Mouse (Mus musculus) midbrain, embryonic 16.5 days (tissue): ENCODE measurements around the gene Pbxip1. TPM values are rescaled to one million over a fixed set of nuclear protein-coding genes. Genes with fewer than 3 reads are reported as not detected.

ENCODE experiments used
- ATAC-seq: fragments of 200-750 bp; cut with Nextera tagmentation; 2 replicates; pipeline ENCODE4 v1.8.0; 2017; ENCODE audit warnings: moderate TSS enrichment
- H3K27ac ChIP-seq: fragments of 300-500 bp; sonication (generic); 2 replicates; pipeline ENCODE4 v1.5.1; 2014; ENCODE audit warnings: mild to moderate bottlenecking, low read length, mixed read lengths
- H3K27me3 ChIP-seq: fragments of 300-500 bp; sonication (generic); 2 replicates; pipeline ENCODE4 v1.6.1; 2014; ENCODE audit warnings: low read depth, low read length, mixed read lengths; ENCODE audit not compliant: control insufficient read depth, insufficient read depth
- H3K36me3 ChIP-seq: fragments of 300-500 bp; sonication (generic); 2 replicates; pipeline ENCODE4 v1.6.1; 2014; ENCODE audit warnings: mild to moderate bottlenecking, low read length, moderate library complexity, mixed read lengths; ENCODE audit not compliant: control insufficient read depth, insufficient read depth
- H3K4me1 ChIP-seq: fragments of 300-500 bp; sonication (generic); 2 replicates; pipeline ENCODE4 v1.6.1; 2014; ENCODE audit warnings: mild to moderate bottlenecking, low read length, mixed read lengths; ENCODE audit not compliant: control insufficient read depth, insufficient read depth
- H3K4me2 ChIP-seq: fragments of 300-500 bp; sonication (generic); 2 replicates; pipeline ENCODE4 v1.6.1; 2014; ENCODE audit warnings: mild to moderate bottlenecking, low read length, mixed read lengths
- H3K4me3 ChIP-seq: fragments of 300-500 bp; sonication (generic); 2 replicates; pipeline ENCODE4 v1.5.1; 2014; ENCODE audit warnings: low read depth, mild to moderate bottlenecking, low read length, moderate library complexity, mixed read lengths
- H3K9ac ChIP-seq: fragments of 300-500 bp; sonication (generic); 2 replicates; pipeline ENCODE4 v1.6.1; 2014; ENCODE audit warnings: low read depth, low read length, mixed read lengths
- H3K9me3 ChIP-seq: fragments of 300-500 bp; sonication (generic); replicated peaks from 2 replicates; pipeline ENCODE4 v1.6.1; 2014; ENCODE audit warnings: mild to moderate bottlenecking, low read length, mixed read lengths; ENCODE audit not compliant: control insufficient read depth, poor library complexity, severe bottlenecking
- WGBS: fragments of 180-500 bp; shearing (Covaris S2); extraction: QIAGEN DNeasy Blood & Tissue Kit; methylation state at CpG from one replicate; pipeline ENCODE4 v1.1.7; 2014; 5-methylcytosine and 5-hydroxymethylcytosine counted together
- polyA plus RNA-seq: library from polyadenylated mRNA; unstranded; fragments of >200 nt; fragmentation: Nextera tagmentation; extraction: Ambion mirVana; gene quantifications from 2 replicates; pipeline ENCODE4 v1.2.1, GENCODE M21; 2015

The Pbxip1 gene
- polyA plus RNA-seq = 14.4 and 18.5 TPM in 2 replicates

DNA sequence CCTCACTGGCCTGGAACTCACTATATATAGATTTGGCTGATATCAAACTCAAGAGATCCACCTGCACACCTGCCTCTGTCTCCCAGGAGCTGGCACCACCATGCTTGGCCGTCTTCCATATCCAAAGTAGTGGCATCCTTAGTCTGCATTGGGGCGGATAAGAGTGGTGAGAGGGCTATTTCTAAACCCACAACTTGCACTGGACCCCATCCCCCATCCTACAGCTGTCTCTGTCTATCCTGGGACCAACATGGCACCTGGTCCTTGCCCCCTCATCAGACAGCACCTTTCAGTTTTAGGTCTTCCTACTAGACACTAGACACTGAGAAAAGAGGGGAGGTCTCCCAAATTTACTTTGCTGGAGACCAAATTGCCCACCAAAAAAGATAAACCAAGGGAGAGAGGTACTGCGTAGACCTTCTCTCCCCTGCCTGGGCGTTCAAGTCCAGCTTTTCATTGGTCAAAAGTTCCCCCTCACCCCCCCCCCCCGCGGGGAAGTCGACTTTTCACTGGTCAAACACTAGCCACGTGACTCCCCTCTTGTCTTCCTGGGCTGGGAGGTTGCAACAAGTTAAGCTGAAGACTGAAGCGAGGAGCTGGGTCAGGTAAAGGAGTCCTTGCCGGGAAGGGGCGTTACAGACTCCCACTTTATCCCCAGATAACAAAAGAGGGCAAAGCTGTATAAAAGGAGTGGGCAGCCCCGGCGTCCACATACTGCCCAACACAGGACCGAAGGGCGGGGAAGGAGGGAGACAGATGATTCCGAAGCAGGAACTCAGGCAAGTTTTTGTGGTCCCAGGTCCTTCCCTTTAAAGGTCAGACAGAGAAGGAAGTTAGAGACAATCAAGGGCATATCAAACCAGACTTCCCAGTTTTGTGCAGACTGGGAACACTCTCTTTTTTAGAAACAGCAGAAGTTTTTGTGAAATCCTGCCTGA, at the start of gene Pbxip1:
Pbxip1 (plus strand) TSS at position 531 of the 938 bp plus-strand sequence.
- 5% methylated on average over 16 of the region's 16 CpGs for WGBS
- H3K36me3 ChIP-seq = peaks cover 23% of the 10 kb centered on the region
- peaks cover 11% of the 10 kb centered on the region for H3K4me1 ChIP-seq
- peak within 1 kb of the TSS; percentile 39 for H3K4me2 ChIP-seq
- peak; percentile 54 for ATAC-seq
- H3K4me3 ChIP-seq = peak within 1 kb of the TSS; percentile 24
- peak within 1 kb of the TSS; percentile 1; the same call in 1 of the 2 replicates for H3K9ac ChIP-seq
- no peaks in the 10 kb centered on the region for H3K9me3 ChIP-seq
- H3K27me3 ChIP-seq = no peaks in the 10 kb centered on the region
- no peak within 1 kb of the TSS for H3K27ac ChIP-seq

DNA sequence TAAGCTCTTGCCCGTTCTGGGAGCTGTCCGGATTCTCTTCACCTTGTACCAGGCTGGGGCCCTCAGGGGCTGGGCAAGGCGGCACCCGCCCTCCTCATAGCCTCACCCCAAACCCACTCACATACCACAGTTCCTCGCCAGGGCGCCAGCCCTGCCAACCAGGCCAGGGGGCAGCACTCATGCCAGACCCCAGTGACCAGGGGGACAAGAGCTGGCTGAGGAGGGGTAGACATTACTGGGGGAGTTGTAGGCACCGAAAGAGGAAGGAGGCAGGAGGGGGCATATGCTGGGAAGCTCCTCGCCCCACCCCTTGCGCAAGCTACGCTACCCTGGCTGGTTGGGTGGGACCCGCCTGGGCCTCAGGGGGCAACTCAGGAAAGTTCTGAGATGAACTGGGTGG, 48.9 kb upstream of the Pbxip1 start:
- WGBS = 77% methylated on average over 11 of the region's 11 CpGs
- H3K36me3 ChIP-seq = no peaks in the 10 kb centered on the region
- ATAC-seq = no peak
- no peak overlapping the region for H3K4me3 ChIP-seq
- H3K4me2 ChIP-seq = no peak overlapping the region
- H3K4me1 ChIP-seq = peaks cover 20% of the 10 kb centered on the region
- no peaks in the 10 kb centered on the region for H3K9me3 ChIP-seq
- H3K27me3 ChIP-seq = 0 out of 2 replicates have a peak, but pooled peaks cover 3% of the 10 kb centered on the region
- H3K9ac ChIP-seq = no peak overlapping the region
- H3K27ac ChIP-seq = no peak overlapping the region

DNA sequence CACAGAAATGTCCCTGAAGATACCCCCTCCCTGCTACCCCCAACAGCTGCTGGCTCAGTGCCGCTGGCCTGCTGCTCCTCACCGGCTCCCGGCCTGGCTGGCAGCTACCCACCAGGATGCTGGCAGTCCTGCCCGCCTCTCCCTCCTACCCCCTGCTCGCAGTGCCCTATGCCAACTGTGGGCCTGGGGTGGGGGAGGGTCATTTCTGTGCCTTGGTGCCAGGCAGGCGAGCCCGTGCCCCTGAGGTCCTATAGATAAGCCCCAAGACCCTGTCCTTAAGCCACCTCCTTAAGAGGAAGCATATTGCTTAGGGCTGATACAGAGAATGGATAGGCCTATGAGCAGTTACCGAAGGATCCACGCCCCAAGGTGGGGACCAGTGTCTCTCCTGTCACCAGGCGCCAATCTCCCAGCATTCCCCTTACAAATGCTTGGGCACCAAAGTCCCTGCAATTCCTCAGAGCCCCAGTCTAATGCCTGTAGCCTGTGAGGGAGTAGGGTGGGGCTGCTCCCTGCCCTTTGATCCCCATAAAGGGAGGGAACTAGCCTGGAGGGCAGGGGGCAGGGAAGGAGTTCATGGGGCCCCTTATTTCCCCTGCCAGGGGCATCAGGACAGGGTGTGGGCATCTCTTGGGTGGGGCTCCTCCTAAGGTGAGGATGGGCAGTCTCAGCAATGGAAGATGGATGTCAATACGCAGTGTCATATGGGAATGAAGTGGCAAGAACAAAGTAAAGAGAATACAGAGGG, 48.2 kb upstream of the Pbxip1 start:
- Histone ChIP-seq H3K9ac (no peak overlapping the region), H3K4me1 (peaks cover 26% of the 10 kb centered on the region), H3K4me3 (no peak overlapping the region), H3K4me2 (no peak overlapping the region), H3K36me3 (no peaks in the 10 kb centered on the region), H3K9me3 (no peaks in the 10 kb centered on the region), H3K27ac (no peak overlapping the region), H3K27me3 (0 out of 2 replicates have a peak, but pooled peaks cover 5% of the 10 kb centered on the region)
- 0 out of 2 replicates have a peak, but pooled peaks have one; percentile 1 for ATAC-seq
- WGBS = 70% methylated on average over 11 of the region's 11 CpGs

DNA sequence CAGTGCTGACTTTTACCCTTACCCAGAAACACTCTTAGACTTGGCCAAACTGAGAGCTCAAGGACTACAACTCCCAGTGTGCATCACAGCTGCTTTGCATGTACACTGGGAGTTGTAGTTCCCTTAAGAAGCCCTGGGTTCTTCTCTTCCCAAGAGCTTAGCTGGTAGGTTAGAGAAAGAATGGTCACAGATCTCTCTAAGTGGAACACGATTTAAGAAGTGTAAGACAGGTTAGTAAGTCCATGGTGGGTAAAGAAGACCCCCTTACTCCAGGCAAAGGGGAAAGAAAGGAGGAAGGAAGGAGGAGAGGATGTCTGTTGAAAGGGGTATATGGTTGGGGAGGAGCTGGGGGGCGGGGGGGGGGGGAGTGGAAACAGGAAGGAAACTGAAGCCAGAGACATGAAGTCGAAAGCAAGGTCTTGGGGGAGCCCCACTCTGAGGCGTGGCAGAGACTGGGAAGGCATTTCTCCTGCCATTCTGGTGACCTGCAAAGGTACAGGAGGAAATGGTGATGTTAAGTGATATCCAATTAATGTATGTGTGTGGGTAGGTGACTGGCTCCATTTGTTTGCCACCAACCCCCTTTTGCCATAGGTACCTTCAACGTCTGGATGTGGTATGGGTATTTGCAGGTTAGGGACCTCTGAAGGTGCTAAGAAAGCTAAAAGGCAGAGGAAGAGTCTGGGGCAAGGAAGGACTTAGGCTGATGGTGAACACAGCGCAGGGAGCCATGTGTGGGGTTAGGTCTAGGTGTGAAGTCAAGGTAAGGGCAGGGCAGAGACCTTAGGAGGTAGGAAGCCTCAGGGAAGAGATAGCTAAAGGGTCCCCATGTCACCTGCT, 47.4 kb upstream of the Pbxip1 start:
- peaks cover 35% of the 10 kb centered on the region for H3K4me1 ChIP-seq
- 72% methylated on average over 6 of the region's 6 CpGs for WGBS
- ATAC-seq = no peak
- H3K36me3 ChIP-seq = no peaks in the 10 kb centered on the region
- no peak overlapping the region for H3K4me2 ChIP-seq
- no peak overlapping the region for H3K9ac ChIP-seq
- peaks cover 10% of the 10 kb centered on the region; the same call in 1 of the 2 replicates for H3K27me3 ChIP-seq
- no peaks in the 10 kb centered on the region for H3K9me3 ChIP-seq
- no peak overlapping the region for H3K4me3 ChIP-seq
- H3K27ac ChIP-seq = no peak overlapping the region

DNA sequence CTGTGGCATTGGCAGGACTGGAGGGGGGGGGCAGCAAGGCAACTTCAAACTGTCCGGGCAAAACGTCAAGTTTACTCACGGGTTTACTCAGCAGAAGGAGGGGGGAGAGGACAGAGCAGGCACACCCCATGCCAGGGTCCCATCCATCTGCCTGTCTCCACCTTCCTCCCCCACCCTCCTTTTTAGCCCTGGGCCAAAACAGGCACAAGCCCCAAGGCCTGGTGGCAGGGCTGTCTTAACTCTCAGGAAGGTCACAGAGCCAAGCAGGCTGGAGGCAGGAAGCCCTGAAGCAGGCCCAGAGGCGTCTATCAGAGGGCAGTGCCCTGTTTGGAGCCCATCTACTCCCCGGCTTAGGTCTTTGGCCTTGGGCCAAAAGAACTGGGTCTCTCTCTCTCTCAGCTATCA, 46.4 kb upstream of the Pbxip1 start:
- ATAC-seq = no peak
- H3K4me3 ChIP-seq = no peak overlapping the region
- H3K4me1 ChIP-seq = peaks cover 45% of the 10 kb centered on the region
- no peak overlapping the region for H3K27ac ChIP-seq
- no peaks in the 10 kb centered on the region for H3K9me3 ChIP-seq
- no peaks in the 10 kb centered on the region for H3K36me3 ChIP-seq
- no peak overlapping the region for H3K4me2 ChIP-seq
- H3K27me3 ChIP-seq = peaks cover 17% of the 10 kb centered on the region
- H3K9ac ChIP-seq = no peak overlapping the region
- 65% methylated on average over 3 of the region's 5 CpGs for WGBS

DNA sequence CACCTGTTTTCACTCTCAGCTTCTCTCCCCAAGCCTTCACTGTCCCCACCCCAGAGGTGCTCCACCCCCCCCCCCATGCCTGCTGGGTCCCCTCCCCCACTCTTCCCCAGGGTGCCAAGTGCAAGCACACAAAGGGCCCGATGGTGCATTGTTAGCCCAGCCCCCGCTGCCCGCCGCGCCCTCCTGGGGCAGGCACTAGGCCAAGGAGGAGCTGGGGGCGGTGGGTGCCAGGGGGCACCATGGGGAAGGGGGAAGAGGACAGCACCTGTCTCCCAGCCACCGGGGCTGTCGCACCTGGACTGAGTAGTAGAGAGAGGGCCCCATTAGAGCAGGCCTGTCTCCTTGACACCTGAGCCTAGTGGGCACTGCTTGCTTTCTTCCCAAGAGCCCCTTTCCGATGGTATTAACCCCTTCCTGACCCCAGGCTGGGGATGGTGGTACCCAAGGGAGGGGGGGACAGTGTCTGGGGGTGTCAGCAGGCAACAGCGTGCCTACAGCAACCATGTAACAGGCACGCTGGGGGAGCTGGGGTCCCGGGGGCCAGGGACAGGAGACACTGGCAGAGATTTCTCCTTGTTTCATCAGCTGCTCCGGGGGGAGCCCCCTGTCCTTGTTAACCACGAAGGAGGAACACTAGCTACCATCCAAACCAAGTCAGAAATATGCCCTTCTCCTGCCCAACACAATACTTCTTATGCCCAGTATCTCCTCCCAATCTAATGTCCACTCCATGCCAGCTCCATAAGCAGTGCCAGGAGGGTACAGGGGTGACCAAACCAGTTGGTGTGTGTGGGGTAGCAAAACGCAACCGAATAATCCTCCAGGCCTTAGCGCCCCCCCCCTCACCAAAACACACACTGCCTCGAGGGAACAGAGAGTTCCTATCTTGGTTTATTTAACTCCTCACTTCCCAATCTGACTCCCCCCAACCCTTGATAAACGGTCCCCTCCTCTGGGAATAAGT, 45.5 kb upstream of the Pbxip1 start:
- Histone ChIP-seq H3K9me3 (no peaks in the 10 kb centered on the region), H3K36me3 (no peaks in the 10 kb centered on the region), H3K4me3 (peak overlapping the region; percentile 55), H3K27ac (0 out of 2 replicates have a peak overlapping the region, but pooled peaks have one; percentile 8), H3K4me2 (peak overlapping the region; percentile 99), H3K4me1 (peaks cover 53% of the 10 kb centered on the region), H3K27me3 (peaks cover 21% of the 10 kb centered on the region), H3K9ac (peak overlapping the region; percentile 72)
- WGBS = 11% methylated on average over 18 of the region's 19 CpGs
- ATAC-seq = no peak

DNA sequence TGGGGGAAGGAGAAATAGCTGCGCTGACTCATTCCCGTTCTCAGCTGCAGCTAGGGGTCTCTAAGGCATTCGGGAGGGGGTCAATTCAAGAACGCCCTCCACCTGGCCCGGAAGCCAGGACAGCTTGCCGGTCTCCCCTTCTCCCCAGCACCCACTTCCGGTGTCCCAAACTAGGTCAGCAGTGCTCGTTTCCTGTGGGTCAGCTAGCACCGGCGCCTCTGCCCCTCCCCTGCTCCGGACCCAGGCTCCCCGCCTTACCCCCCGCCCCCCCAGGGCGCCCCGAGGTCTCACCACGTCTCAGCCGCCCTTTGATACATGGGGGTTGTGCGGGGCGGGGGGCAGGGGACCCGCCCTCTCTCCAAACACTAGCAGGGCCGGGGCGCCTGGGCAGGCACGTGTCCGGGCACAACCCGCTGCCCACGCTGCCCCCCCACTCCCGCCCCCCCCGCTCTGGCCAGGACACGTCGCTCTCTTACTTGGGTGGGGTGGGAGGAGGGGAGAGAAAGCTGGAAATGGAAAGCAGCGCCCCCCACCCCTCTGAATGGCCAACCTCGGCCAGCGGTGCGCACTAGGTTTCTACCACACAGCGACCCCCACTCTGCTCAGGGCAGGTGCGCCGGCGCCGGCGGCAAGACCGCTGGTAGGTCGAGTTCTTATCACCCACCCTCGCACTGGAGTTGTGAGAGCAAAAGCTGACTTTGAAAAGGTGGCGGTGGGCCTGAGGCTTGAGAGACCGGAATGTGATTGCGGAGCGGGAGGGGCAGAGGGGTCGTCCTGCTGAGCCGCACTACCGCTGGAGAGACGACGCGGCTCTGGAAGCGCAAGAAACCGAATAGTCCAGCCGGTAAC, 44.6 kb upstream of the Pbxip1 start:
- peaks cover 25% of the 10 kb centered on the region for H3K27me3 ChIP-seq
- H3K4me2 ChIP-seq = peak overlapping the region; percentile 99
- under 1% methylated on average over 44 of the region's 56 CpGs for WGBS
- no peak for ATAC-seq
- H3K9ac ChIP-seq = peak overlapping the region; percentile 72
- no peaks in the 10 kb centered on the region for H3K36me3 ChIP-seq
- no peaks in the 10 kb centered on the region for H3K9me3 ChIP-seq
- 0 out of 2 replicates have a peak overlapping the region, but pooled peaks have one; percentile 8 for H3K27ac ChIP-seq
- peak overlapping the region; percentile 55 for H3K4me3 ChIP-seq
- peaks cover 60% of the 10 kb centered on the region for H3K4me1 ChIP-seq
